Mouse (Mus musculus): Measurements from ENCODE around the gene Gucy2d.

The Gucy2d gene

DNA sequence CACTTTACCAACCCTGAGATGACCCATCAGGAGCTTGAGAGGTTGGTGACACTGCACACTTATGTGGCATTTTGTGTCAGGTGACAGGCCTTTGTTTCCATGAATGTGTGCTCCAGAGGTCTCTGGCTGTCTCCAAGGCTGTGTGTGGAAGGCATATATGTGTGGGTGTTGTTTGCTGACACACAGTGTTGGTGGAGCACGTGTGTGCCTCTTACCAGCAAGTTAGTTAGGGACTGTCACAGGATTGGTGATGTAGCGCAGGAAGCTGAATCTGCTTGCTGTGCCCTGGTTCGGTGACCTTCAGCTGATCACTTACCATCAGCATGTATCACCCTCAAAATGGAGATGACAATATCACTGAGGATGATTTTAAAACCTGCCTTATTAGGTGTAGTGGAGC lies 44.7 kb downstream of the Gucy2d start:
- in situ Hi-C loops (cut with MboI; ENCODE audit: low pct_unique_long_range_greater_than_20kb in 1 of 2, low sequenced_read_pairs in 2 of 2, unreplicated experiment in 1 of 2) = loop anchor here (5.0 to 25.0 kb wide), 4 partner anchors 122 to 602 kb away; partner anchors contain the start of gene Wnt11 (in 2 of the 2)

DNA sequence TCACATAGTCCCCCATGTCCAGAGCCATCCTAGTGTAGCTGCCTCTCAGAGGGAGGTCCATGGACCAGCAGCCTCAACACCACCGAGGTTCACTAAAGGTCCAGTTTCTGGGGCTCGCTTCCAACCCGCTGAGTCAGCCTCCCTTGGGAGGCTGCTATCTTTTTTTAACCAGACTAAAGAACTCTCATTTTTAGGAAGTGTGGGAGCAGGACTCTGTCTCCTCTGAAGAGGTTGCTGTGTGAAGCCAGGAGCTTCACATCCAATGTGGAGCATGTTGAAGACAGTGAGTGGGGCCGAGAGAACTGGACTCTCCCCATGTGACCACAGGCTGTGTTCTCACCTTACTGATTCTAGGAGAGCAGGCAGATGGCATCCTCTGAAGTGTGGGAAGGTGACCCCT lies 45.3 kb downstream of the Gucy2d start:
- in situ Hi-C loops (cut with MboI; ENCODE audit: low pct_unique_long_range_greater_than_20kb in 1 of 2, low sequenced_read_pairs in 2 of 2, unreplicated experiment in 1 of 2) = loop anchor here (10.0 to 25.0 kb wide), 3 partner anchors 349 to 602 kb away; partner anchors contain the start of gene Wnt11 (in 2 of the 2)

DNA sequence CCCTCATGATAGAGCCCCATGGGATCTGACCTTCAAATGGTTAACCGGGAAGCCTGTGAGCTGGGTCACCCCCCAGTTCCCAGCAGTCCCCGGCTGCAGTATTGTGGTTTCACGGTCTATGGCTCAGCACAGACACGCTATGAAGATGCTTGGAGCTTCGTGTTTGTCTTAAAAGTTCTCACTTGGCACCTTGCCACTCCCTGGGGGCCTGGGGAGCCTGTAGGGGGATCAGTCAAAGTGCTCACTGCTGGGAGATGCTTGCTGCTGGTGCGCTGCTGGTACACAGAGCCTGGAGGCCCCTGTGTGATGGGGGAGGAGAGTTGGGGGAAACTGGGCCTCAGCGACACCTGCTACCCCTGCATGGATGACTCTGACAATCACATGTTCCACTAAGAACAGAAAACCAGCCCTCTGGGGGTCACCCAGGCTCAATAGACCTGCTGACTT lies 46.3 kb downstream of the Gucy2d start:
- in situ Hi-C loops (cut with MboI; ENCODE audit: low pct_unique_long_range_greater_than_20kb in 1 of 2, low sequenced_read_pairs in 2 of 2, unreplicated experiment in 1 of 2) = loop anchor here (10.0 to 25.0 kb wide), 3 partner anchors 348 to 601 kb away; partner anchors contain the start of gene Wnt11 (in 2 of the 2)

- in situ Hi-C loops (cut with MboI; ENCODE audit: low pct_unique_long_range_greater_than_20kb in 1 of 2, low sequenced_read_pairs in 2 of 2, unreplicated experiment in 1 of 2) = loop anchor here (10.0 to 25.0 kb wide), 3 partner anchors 347 to 600 kb away; partner anchors contain the start of gene Wnt11 (in 2 of the 2)
Measured at GRCm38 (mm10) chr7:98487202-98487980, 47.2 kb downstream of the Gucy2d start.

DNA sequence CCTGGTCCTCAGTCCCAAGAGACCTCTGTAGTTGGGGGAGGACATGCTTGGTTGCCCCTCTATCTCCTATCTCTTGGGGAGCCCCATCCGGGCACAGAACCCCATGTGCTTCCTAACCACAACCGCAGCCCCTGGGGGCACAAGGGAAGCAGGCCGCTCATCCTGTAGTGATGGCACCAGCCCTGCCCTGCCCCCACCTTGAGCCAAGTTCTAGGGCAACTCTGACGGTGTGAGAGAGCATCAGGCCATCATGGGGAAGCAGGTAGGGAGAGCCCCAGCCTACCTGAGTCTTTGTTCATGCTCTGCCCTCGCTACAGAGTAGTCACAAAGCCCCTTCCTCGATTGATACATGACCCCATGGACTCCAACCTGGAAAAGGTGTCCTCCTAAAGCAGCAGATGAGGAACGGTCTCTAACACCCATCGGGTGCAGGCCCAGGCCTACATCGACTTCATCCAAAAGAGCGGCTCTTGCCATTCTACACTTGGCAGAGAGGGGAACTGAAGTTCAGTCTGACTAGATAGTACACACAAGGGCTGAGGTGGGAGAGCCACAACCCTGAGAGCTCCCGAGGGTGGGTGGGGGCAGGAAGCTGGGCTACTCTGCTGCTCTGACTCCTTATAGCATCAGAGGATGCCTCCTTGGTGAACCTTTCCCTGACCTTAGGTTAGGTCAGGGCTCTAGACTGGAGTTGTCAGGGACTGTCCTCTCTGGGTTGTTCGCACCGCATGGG lies 48.3 kb downstream of the Gucy2d start:
- in situ Hi-C loops (cut with MboI; ENCODE audit: low pct_unique_long_range_greater_than_20kb in 1 of 2, low sequenced_read_pairs in 2 of 2, unreplicated experiment in 1 of 2) = loop anchor here (10.0 to 25.0 kb wide), 3 partner anchors 346 to 599 kb away; partner anchors contain the start of gene Wnt11 (in 2 of the 2)

GRCm38 (mm10) chr7:98489131-98489530 lies 48.9 kb downstream of the Gucy2d start, which contains the start of gene Lrrc32:
Gene Lrrc32, plus strand, starts transcription at chr7:98489283.
- in situ Hi-C loops (cut with MboI; ENCODE audit: low pct_unique_long_range_greater_than_20kb in 1 of 2, low sequenced_read_pairs in 2 of 2, unreplicated experiment in 1 of 2) = loop anchor here (10.0 to 25.0 kb wide), 3 partner anchors 346 to 598 kb away; partner anchors contain the start of gene Wnt11 (in 2 of the 2)

GRCm38 (mm10) chr7:98489623-98490084 lies 49.4 kb downstream of the Gucy2d start:
- in situ Hi-C loops (cut with MboI; ENCODE audit: low pct_unique_long_range_greater_than_20kb in 1 of 2, low sequenced_read_pairs in 2 of 2, unreplicated experiment in 1 of 2) = loop anchor here (10.0 to 25.0 kb wide), 3 partner anchors 345 to 598 kb away; partner anchors contain the start of gene Wnt11 (in 2 of the 2)

- in situ Hi-C loops (cut with MboI; ENCODE audit: low pct_unique_long_range_greater_than_20kb in 1 of 2, low sequenced_read_pairs in 2 of 2, unreplicated experiment in 1 of 2) = loop anchor here (25.0 kb wide), 2 partner anchors 347 to 597 kb away; partner anchors contain the start of gene Wnt11 (in 1 of the 2)
Measured at GRCm38 (mm10) chr7:98490328-98490727, 50.1 kb downstream of the Gucy2d start.

- in situ Hi-C loops (cut with MboI; ENCODE audit: low pct_unique_long_range_greater_than_20kb in 1 of 2, low sequenced_read_pairs in 2 of 2, unreplicated experiment in 1 of 2) = loop anchor here (25.0 kb wide), 2 partner anchors 346 to 596 kb away; partner anchors contain the start of gene Wnt11 (in 1 of the 2)
Measured at GRCm38 (mm10) chr7:98490911-98491310, 50.7 kb downstream of the Gucy2d start.

- in situ Hi-C loops (cut with MboI; ENCODE audit: low pct_unique_long_range_greater_than_20kb in 1 of 2, low sequenced_read_pairs in 2 of 2, unreplicated experiment in 1 of 2) = loop anchor here (25.0 kb wide), 2 partner anchors 346 to 596 kb away; partner anchors contain the start of gene Wnt11 (in 1 of the 2)
Measured at GRCm38 (mm10) chr7:98491451-98492200, 51.4 kb downstream of the Gucy2d start.

DNA sequence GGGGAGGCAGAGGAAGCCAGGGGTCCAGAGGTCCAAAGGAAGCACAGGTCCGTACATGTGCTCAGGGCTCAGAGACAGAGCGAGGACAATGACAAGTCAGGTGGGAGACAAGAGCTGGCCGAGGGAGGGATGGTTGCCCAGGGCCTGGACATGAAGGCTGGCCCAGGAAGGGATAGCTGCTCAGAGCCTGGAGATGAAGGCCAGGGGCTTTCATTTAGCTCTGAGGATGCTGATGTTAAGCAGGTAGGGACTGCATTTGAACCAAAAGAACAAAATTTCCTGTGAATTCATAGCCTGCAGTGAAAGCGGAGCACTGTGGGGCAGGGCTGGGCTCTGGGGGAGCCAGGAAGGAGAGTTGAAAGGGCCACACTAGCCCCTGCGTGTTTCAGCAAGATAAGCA lies 52.1 kb downstream of the Gucy2d start:
- in situ Hi-C loops (cut with MboI; ENCODE audit: low pct_unique_long_range_greater_than_20kb in 1 of 2, low sequenced_read_pairs in 2 of 2, unreplicated experiment in 1 of 2) = loop anchor here (25.0 kb wide), 2 partner anchors 345 to 595 kb away; partner anchors contain the start of gene Wnt11 (in 1 of the 2)

- in situ Hi-C loops (cut with MboI; ENCODE audit: low pct_unique_long_range_greater_than_20kb in 1 of 2, low sequenced_read_pairs in 2 of 2, unreplicated experiment in 1 of 2) = loop anchor here (25.0 kb wide), 2 partner anchors 344 to 594 kb away; partner anchors contain the start of gene Wnt11 (in 1 of the 2)
Measured at GRCm38 (mm10) chr7:98493307-98493706, 53.1 kb downstream of the Gucy2d start.

- in situ Hi-C loops (cut with MboI; ENCODE audit: low pct_unique_long_range_greater_than_20kb in 1 of 2, low sequenced_read_pairs in 2 of 2, unreplicated experiment in 1 of 2) = loop anchor here (25.0 kb wide), 2 partner anchors 343 to 593 kb away; partner anchors contain the start of gene Wnt11 (in 1 of the 2)
Measured at GRCm38 (mm10) chr7:98493901-98494480, 53.8 kb downstream of the Gucy2d start.

- in situ Hi-C loops (cut with MboI; ENCODE audit: low pct_unique_long_range_greater_than_20kb in 1 of 2, low sequenced_read_pairs in 2 of 2, unreplicated experiment in 1 of 2) = loop anchor here (25.0 kb wide), 2 partner anchors 342 to 592 kb away; partner anchors contain the start of gene Wnt11 (in 1 of the 2)
Measured at GRCm38 (mm10) chr7:98495591-98495990, 55.4 kb downstream of the Gucy2d start.

- in situ Hi-C loops (cut with MboI; ENCODE audit: low pct_unique_long_range_greater_than_20kb in 1 of 2, low sequenced_read_pairs in 2 of 2, unreplicated experiment in 1 of 2) = loop anchor here (25.0 kb wide), 2 partner anchors 340 to 590 kb away; partner anchors contain the start of gene Wnt11 (in 1 of the 2)
Measured at GRCm38 (mm10) chr7:98497451-98497850, 57.2 kb downstream of the Gucy2d start.

DNA sequence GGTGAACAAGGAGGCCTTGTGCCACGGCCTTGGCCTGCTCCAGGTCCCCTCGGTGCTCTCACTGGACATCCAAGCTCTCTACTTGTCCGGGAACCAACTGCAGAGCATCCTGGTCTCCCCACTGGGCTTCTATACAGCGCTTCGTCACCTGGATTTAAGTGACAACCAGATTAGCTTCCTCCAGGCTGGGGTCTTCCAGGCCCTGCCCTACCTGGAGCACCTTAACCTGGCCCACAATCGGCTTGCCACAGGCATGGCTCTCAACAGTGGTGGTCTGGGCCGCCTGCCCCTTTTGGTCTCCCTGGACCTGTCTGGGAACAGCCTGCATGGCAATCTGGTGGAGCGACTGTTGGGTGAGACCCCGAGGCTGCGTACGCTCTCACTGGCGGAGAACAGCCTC lies 57.9 kb downstream of the Gucy2d start:
- in situ Hi-C loops (cut with MboI; ENCODE audit: low pct_unique_long_range_greater_than_20kb in 1 of 2, low sequenced_read_pairs in 2 of 2, unreplicated experiment in 1 of 2) = loop anchor here (25.0 kb wide), 2 partner anchors 339 to 589 kb away; partner anchors contain the start of gene Wnt11 (in 1 of the 2)

All from mouse embryonic stem cell (cell line).